Mouse (Mus musculus) MEL (cell line): ENCODE measurements around the gene Ttc36. TPM values are rescaled to one million over a fixed set of nuclear protein-coding genes. Genes with fewer than 3 reads are reported as not detected.

Experiments
- DNase-seq: peaks from one replicate; pipeline ENCODE4 v3.0.0; 2011; ENCODE audit warnings: low read depth, low spot score
- H3K27ac ChIP-seq: 2 replicates; pipeline ENCODE4 v1.5.1; 2012; ENCODE audit warnings: low read depth, mild to moderate bottlenecking, control low read depth, low read length, moderate library complexity; ENCODE audit not compliant: control insufficient read depth
- H3K27me3 ChIP-seq, 2 experiments: fragments of 150-350 bp in 1 of 2; sonication (generic) in 1 of 2; 2 replicates each; pipeline ENCODE4 v1.6.1; 2012; ENCODE audit warnings: low read length in 2 of 2, mild to moderate bottlenecking in 2 of 2, improper control_type of control experiment in 1 of 2, moderate library complexity in 1 of 2; ENCODE audit not compliant: insufficient read depth in 2 of 2, control insufficient read depth in 1 of 2
- H3K36me3 ChIP-seq, 2 experiments: 2 replicates each; pipeline ENCODE4 v1.6.1; 2012 to 2014; ENCODE audit warnings: low read length in 2 of 2, improper control_type of control experiment in 1 of 2, inconsistent platforms in 1 of 2, mild to moderate bottlenecking in 1 of 2; ENCODE audit not compliant: insufficient read depth in 2 of 2, control insufficient read depth in 1 of 2
- H3K4me1 ChIP-seq, 2 experiments: fragments of 150-350 bp in 1 of 2; sonication (generic) in 1 of 2; 2 replicates each; pipeline ENCODE4 v1.6.1; 2012; ENCODE audit warnings: low read length in 2 of 2, improper control_type of control experiment in 1 of 2, mild to moderate bottlenecking in 1 of 2; ENCODE audit not compliant: insufficient read depth in 2 of 2, control insufficient read depth in 1 of 2
- H3K4me3 ChIP-seq, 2 experiments: fragments of 150-350 bp in 1 of 2; sonication (generic) in 1 of 2; 2 replicates each; pipeline ENCODE4 v1.5.1; 2012; ENCODE audit warnings: low read depth in 2 of 2, low read length in 2 of 2, mild to moderate bottlenecking in 2 of 2, moderate library complexity in 2 of 2, control low read depth in 1 of 2, improper control_type of control experiment in 1 of 2; ENCODE audit not compliant: control insufficient read depth in 1 of 2, insufficient read depth in 1 of 2
- H3K79me2 ChIP-seq: 2 replicates; pipeline ENCODE4 v1.6.1; 2012; ENCODE audit warnings: mild to moderate bottlenecking, low read length, moderate library complexity; ENCODE audit not compliant: control insufficient read depth, poor library complexity, insufficient read depth
- H3K9ac ChIP-seq: 2 replicates; pipeline ENCODE4 v1.6.1; 2012; ENCODE audit warnings: low read depth, mild to moderate bottlenecking, control low read depth, low read length, moderate library complexity; ENCODE audit not compliant: control insufficient read depth, poor library complexity, severe bottlenecking
- H3K9me3 ChIP-seq: fragments of 150-350 bp; sonication (generic); replicated peaks from 2 replicates; pipeline ENCODE4 v1.6.1; 2012; ENCODE audit warnings: mild to moderate bottlenecking, low read length, improper control_type of control experiment, moderate library complexity; ENCODE audit not compliant: insufficient read depth
- BHLHE40 ChIP-seq: IDR thresholded peaks from 2 replicates; pipeline ENCODE4 v1.6.1; 2012; ENCODE audit warnings: low read depth, mild to moderate bottlenecking, inconsistent platforms, low read length, improper control_type of control experiment, borderline replicate concordance
- CHD1 ChIP-seq: IDR thresholded peaks from 2 replicates; pipeline ENCODE4 v1.6.1; 2012; ENCODE audit warnings: low read depth, mild to moderate bottlenecking, inconsistent platforms, low read length, improper control_type of control experiment
- CTCF ChIP-seq, 3 experiments: IDR thresholded peaks in 2 of 3; conservative IDR thresholded peaks in 1 of 3; 2 replicates each; pipeline ENCODE4 v1.5.1; 2011 to 2012; ENCODE audit warnings: low read length in 3 of 3, low read depth in 2 of 3, mild to moderate bottlenecking in 2 of 3, improper control_type of control experiment in 1 of 3, inconsistent platforms in 1 of 3, mixed read lengths in 1 of 3, moderate library complexity in 1 of 3; ENCODE audit not compliant: control insufficient read depth in 1 of 3, insufficient read depth in 1 of 3, poor library complexity in 1 of 3, severe bottlenecking in 1 of 3
- EP300 ChIP-seq, 2 experiments: IDR thresholded peaks; 2 replicates each; pipeline ENCODE4 v1.6.1; 2011; ENCODE audit warnings: improper control_type of control experiment in 2 of 2, low read length in 2 of 2, low read depth in 1 of 2, mild to moderate bottlenecking in 1 of 2
- GABPA ChIP-seq: IDR thresholded peaks from 2 replicates; pipeline ENCODE4 v1.6.1; 2012; ENCODE audit warnings: low read depth, mild to moderate bottlenecking, inconsistent platforms, low read length, improper control_type of control experiment, moderate library complexity
- HCFC1 ChIP-seq: IDR thresholded peaks from 2 replicates; pipeline ENCODE4 v1.6.1; 2012; ENCODE audit warnings: low read depth, mild to moderate bottlenecking, inconsistent platforms, low read length, improper control_type of control experiment, moderate library complexity
- JUND ChIP-seq: IDR thresholded peaks from 2 replicates; pipeline ENCODE4 v1.6.1; 2011; ENCODE audit warnings: low read depth, mild to moderate bottlenecking, improper control_type of control experiment, low read length
- MAFK ChIP-seq: IDR thresholded peaks from 2 replicates; pipeline ENCODE4 v1.6.1; 2011; ENCODE audit warnings: low read depth, mild to moderate bottlenecking, low read length, improper control_type of control experiment, borderline replicate concordance
- MEF2A ChIP-seq: IDR thresholded peaks from 2 replicates; pipeline ENCODE4 v1.6.1; 2014; ENCODE audit warnings: low read depth, mild to moderate bottlenecking, inconsistent platforms, low read length, improper control_type of control experiment; ENCODE audit not compliant: poor library complexity, insufficient replicate concordance, severe bottlenecking; ENCODE audit errors: extremely low read depth
- POLR2A ChIP-seq, 2 experiments: IDR thresholded peaks; 2 replicates each; pipeline ENCODE4 v1.6.1; 2011 to 2012; ENCODE audit warnings: low read length in 2 of 2, mild to moderate bottlenecking in 2 of 2, control low read depth in 1 of 2, improper control_type of control experiment in 1 of 2, low read depth in 1 of 2, moderate library complexity in 1 of 2; ENCODE audit not compliant: control insufficient read depth in 1 of 2, insufficient read depth in 1 of 2, poor library complexity in 1 of 2
- POLR2AphosphoS2 ChIP-seq: IDR thresholded peaks from 2 replicates; pipeline ENCODE4 v1.6.1; 2011; ENCODE audit warnings: low read length, improper control_type of control experiment
- POLR2AphosphoS5 ChIP-seq: IDR thresholded peaks from 2 replicates; pipeline ENCODE4 v1.6.1; 2012; ENCODE audit warnings: low read depth, borderline replicate concordance, mild to moderate bottlenecking, inconsistent platforms, low read length, moderate library complexity, mixed read lengths
- RAD21 ChIP-seq: IDR thresholded peaks from 2 replicates; pipeline ENCODE4 v1.6.1; 2011; ENCODE audit warnings: mild to moderate bottlenecking, low read depth, low read length, improper control_type of control experiment
- RCOR1 ChIP-seq: IDR thresholded peaks from 2 replicates; pipeline ENCODE4 v1.6.1; 2012; ENCODE audit warnings: low read depth, mild to moderate bottlenecking, inconsistent platforms, low read length, improper control_type of control experiment
- SMC3 ChIP-seq: IDR thresholded peaks from 2 replicates; pipeline ENCODE4 v1.6.1; 2011; ENCODE audit warnings: low read depth, low read length, improper control_type of control experiment
- TCF12 ChIP-seq: IDR thresholded peaks from 2 replicates; pipeline ENCODE4 v1.6.1; 2014; ENCODE audit warnings: low read depth, mild to moderate bottlenecking, inconsistent platforms, low read length, improper control_type of control experiment, moderate library complexity
- USF1 ChIP-seq: IDR thresholded peaks from 2 replicates; pipeline ENCODE4 v1.6.1; 2014; ENCODE audit warnings: low read depth, mild to moderate bottlenecking, inconsistent platforms, low read length, improper control_type of control experiment, moderate library complexity
- USF2 ChIP-seq, 2 experiments: IDR thresholded peaks; 2 replicates each; pipeline ENCODE4 v1.6.1; 2011 to 2012; ENCODE audit warnings: improper control_type of control experiment in 2 of 2, low read length in 2 of 2, borderline replicate concordance in 1 of 2, inconsistent platforms in 1 of 2, low read depth in 1 of 2, mild to moderate bottlenecking in 1 of 2; ENCODE audit not compliant: insufficient read depth in 1 of 2
- ZC3H11A ChIP-seq: IDR thresholded peaks from 2 replicates; pipeline ENCODE4 v1.6.1; 2012; ENCODE audit warnings: low read depth, mild to moderate bottlenecking, inconsistent platforms, low read length, improper control_type of control experiment
- ZKSCAN1 ChIP-seq: IDR thresholded peaks from 2 replicates; pipeline ENCODE4 v1.6.1; 2012; ENCODE audit warnings: low read depth, mild to moderate bottlenecking, inconsistent platforms, low read length, improper control_type of control experiment, moderate library complexity
- ZNF384 ChIP-seq: IDR thresholded peaks from 2 replicates; pipeline ENCODE4 v1.6.1; 2012; ENCODE audit warnings: low read depth, mild to moderate bottlenecking, inconsistent platforms, low read length, improper control_type of control experiment
- polyA plus RNA-seq, 2 experiments: library from polyadenylated mRNA; stranded (reverse) in 1 of 2; unstranded in 1 of 2; fragments of >175 nt in 1 of 2; fragments of >200 nt in 1 of 2; gene quantifications; 2 replicates each; pipeline versions ENCODE4 v1.2.1 to v1.2.4; 2012; ENCODE audit warnings: low replicate concordance in 2 of 2, low read depth in 1 of 2; ENCODE audit not compliant: insufficient read length in 2 of 2, insufficient read depth in 1 of 2, missing spikeins in 1 of 2
- total RNA-seq: library from RNA; depleted of rRNA; stranded (reverse); fragments of 300-350 nt; gene quantifications from 2 replicates; pipeline ENCODE4 v1.2.3, GENCODE M21; 2012

The Ttc36 gene
- total and polyA plus RNA-seq, 3 experiments: 0.49 TPM; not detected in 2

- Histone ChIP-seq H3K4me1 (no peaks in the 10 kb centered on the region), H3K79me2 (no peaks in the 10 kb centered on the region), H3K36me3 (peaks cover 0 to 7% of the 10 kb centered on the region in 2 experiments; a peak in 2 of 4 replicates), H3K27ac (no peak overlapping the region), H3K4me3 (no peak overlapping the region), H3K9me3 (no peaks in the 10 kb centered on the region), H3K27me3 (no peaks in the 10 kb centered on the region), H3K9ac (no peak overlapping the region)
- TF ChIP-seq ZNF384: no peak
- no peak for TF ChIP-seq USF1
- TF ChIP-seq EP300 (IDR thresholded peaks at IDR 0.05; ENCODE audit: low read depth in 1 of 2, low read length in 2 of 2): no peak
- no peak for TF ChIP-seq ZKSCAN1
- no peak for TF ChIP-seq CTCF (IDR thresholded peaks at IDR 0.05 in 2 of 3, conservative IDR thresholded peaks at IDR 0.05 in 1 of 3; ENCODE audit: control insufficient read depth in 1 of 3, insufficient read depth in 1 of 3, low read depth in 2 of 3, low read length in 3 of 3, poor library complexity in 1 of 3, severe bottlenecking in 1 of 3)
- no peak for TF ChIP-seq MEF2A
- TF ChIP-seq RAD21: no peak
- no peak for TF ChIP-seq JUND
- no peak for TF ChIP-seq POLR2AphosphoS5
- no peak for TF ChIP-seq HCFC1
- TF ChIP-seq GABPA: no peak
- no peak for TF ChIP-seq RCOR1
- no peak for TF ChIP-seq POLR2AphosphoS2
- TF ChIP-seq ZC3H11A: no peak
- TF ChIP-seq USF2 (IDR thresholded peaks at IDR 0.05; ENCODE audit: borderline replicate concordance in 1 of 2, insufficient read depth in 1 of 2, low read depth in 1 of 2, low read length in 2 of 2): no peak
- TF ChIP-seq MAFK: no peak
- no peak for TF ChIP-seq BHLHE40
- TF ChIP-seq CHD1: no peak
- TF ChIP-seq TCF12: no peak
- DNase-seq: no peak
Measured at GRCm38 (mm10) chr9:44805536-44805935, 2.7 kb upstream of the Ttc36 start.

GRCm38 (mm10) chr9:44804678-44805077, 1.8 kb upstream of the Ttc36 start:
- H3K79me2 ChIP-seq: no peaks in the 10 kb centered on the region
- no peak for DNase-seq
- no peaks in the 10 kb centered on the region for H3K27me3 ChIP-seq
- H3K36me3 ChIP-seq: peaks cover 2 to 7% of the 10 kb centered on the region in 2 experiments
- H3K4me3 ChIP-seq: no peak overlapping the region
- no peak overlapping the region for H3K9ac ChIP-seq
- H3K9me3 ChIP-seq: no peaks in the 10 kb centered on the region
- TF ChIP-seq POLR2A (IDR thresholded peaks at IDR 0.05; ENCODE audit: control insufficient read depth in 1 of 2, insufficient read depth in 1 of 2, low read depth in 1 of 2, low read length in 2 of 2, poor library complexity in 1 of 2) (no peak), SMC3 (no peak), HCFC1 (no peak)
- no peaks in the 10 kb centered on the region for H3K4me1 ChIP-seq
- H3K27ac ChIP-seq: no peak overlapping the region
